Mouse (Mus musculus) G1E (cell line): Measurements from ENCODE around the gene Mmp17.

Source experiments
- CTCF ChIP-seq: IDR thresholded peaks from 2 replicates; pipeline ENCODE4 v1.5.1; 2012; ENCODE audit warnings: low read depth, low read length, inconsistent platforms, mixed read lengths
- GATA1 ChIP-seq: IDR thresholded peaks from 2 replicates; pipeline ENCODE4 v1.6.1; 2012; ENCODE audit warnings: borderline replicate concordance, low read length, inconsistent platforms, mixed read lengths
- GATA2 ChIP-seq: IDR thresholded peaks from 2 replicates; pipeline ENCODE4 v1.6.1; 2012; ENCODE audit warnings: low read depth, low read length, inconsistent platforms, borderline replicate concordance
- POLR2AphosphoS5 ChIP-seq: IDR thresholded peaks from 2 replicates; pipeline ENCODE4 v1.6.1; 2012; ENCODE audit warnings: low read depth, low read length, inconsistent platforms; ENCODE audit not compliant: insufficient replicate concordance
- TAL1 ChIP-seq: conservative IDR thresholded peaks from 2 replicates; pipeline ENCODE4 v1.6.1; 2012; ENCODE audit warnings: low read depth, low read length, inconsistent platforms, mixed read lengths

GRCm38 (mm10) chr5:129535021-129535420 is 48.9 kb upstream of the Mmp17 start:
- TF ChIP-seq POLR2AphosphoS5 (no peak), CTCF (no peak), GATA1 (no peak), TAL1 (no peak), GATA2 (no peak)
